Mouse (Mus musculus): ENCODE measurements around the gene Tmem41b.

DNA sequence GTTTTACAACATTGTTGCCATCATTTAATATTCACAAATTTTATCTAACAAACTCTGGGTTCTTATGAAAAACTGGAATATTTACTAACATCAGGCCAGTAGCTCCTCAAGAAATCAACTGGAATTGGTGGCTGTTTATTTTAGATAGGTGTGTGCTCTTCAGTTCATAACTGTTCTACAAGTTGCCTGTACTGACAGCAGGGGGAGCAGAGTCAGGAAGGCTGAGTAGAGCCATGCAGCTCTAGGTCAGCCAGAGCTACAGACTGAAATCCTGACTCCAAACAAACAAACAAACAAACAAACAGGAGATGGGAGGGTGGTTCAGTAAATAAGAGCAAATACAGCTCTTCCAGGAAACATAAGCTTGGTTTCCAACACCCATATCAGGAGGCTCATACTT lies 57.1 kb downstream of the Tmem41b start:
- no peak for TF ChIP-seq CHD2 (IDR thresholded peaks at IDR 0.05; ENCODE audit: low read depth, low read length)
- no peak for TF ChIP-seq MAFK (IDR thresholded peaks at IDR 0.05; ENCODE audit: insufficient read depth, low read depth, low read length)
- no peak for TF ChIP-seq HCFC1 (IDR thresholded peaks at IDR 0.05; ENCODE audit: borderline replicate concordance, insufficient read depth, low read length)
- no peak for TF ChIP-seq ZNF384 (IDR thresholded peaks at IDR 0.05; ENCODE audit: low read depth, low read length)
